Mouse (Mus musculus) left cerebral cortex, adult 11 months (tissue): Measurements from ENCODE around the gene Mcrip1.
"Not testable (repeated sequence)": the region's sequence is repeated elsewhere in the genome, so short reads cannot be mapped to it uniquely, and the experiment has no call there.

Experiments used
- DNase-seq: peaks from one replicate; pipeline ENCODE4 v3.0.0; 2022; ENCODE audit warnings: low spot score

Gene Mcrip1

DNA sequence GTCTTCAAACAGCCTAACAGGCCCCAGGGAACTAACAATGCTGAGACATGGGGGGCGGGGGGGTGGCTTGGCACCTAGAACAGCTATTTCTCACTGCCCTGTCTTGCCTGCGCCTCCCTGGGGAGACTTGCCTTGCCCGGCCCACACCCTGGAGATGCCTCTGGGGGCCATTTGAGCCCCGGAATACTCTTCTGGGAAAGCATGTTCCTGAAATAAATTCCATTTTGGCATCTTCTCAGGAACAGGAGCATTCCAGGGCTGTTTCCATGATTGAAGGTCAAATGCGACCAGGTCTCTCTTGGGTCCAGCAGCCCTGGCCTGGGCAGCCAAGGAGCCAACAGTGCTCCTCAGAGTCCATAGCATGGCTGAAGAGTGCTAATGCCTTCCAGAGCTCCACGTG is 7.2 kb downstream of the Mcrip1 start:
- DNase-seq = no peak

DNA sequence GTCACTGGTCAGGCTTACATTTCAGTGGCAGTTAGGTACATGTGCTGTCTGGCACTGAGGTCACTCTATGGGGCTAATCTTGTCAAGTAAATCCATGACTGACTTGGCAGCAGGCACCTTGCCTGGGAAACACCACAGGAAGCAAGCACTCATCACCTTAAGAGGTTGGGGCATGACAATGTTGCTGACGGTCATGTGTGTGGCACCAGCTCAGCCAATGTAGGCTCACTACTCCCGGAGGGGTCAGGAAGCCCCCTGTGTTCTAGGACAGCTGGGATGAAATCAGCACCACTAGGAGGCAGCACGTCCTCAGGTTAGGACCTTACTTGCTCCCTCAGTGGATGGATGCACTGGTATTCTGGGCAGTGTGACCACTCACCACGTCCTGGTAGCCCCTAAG is 7.6 kb downstream of the Mcrip1 start:
- no peak for DNase-seq

GRCm38 (mm10) chr11:120539285-120540014 is 10.1 kb downstream of the Mcrip1 start:
- no peak for DNase-seq

DNA sequence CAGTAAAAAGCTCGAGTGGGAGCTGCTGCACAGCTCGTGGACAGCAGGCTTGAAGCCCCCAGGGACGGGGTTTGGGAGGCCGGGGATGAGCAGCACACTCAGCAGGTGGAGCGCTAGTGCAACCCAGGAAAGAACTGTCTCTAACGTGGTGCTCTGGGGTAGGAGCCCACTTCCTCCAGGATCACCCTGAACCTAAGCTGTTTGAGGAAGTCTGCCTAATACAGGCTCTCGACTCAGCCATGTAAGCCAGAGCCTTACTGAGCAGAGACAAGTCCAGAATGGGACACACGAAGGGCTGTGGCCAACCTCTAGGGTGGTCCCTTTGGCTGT is 10.6 kb downstream of the Mcrip1 start:
- DNase-seq = no peak

- no peak for DNase-seq
Measured at GRCm38 (mm10) chr11:120538485-120538884, 11.0 kb downstream of the Mcrip1 start.

- no peak for DNase-seq
Measured at GRCm38 (mm10) chr11:120535804-120536203, 13.7 kb downstream of the Mcrip1 start.

GRCm38 (mm10) chr11:120535145-120535544 is 14.4 kb downstream of the Mcrip1 start:
- no peak for DNase-seq

DNA sequence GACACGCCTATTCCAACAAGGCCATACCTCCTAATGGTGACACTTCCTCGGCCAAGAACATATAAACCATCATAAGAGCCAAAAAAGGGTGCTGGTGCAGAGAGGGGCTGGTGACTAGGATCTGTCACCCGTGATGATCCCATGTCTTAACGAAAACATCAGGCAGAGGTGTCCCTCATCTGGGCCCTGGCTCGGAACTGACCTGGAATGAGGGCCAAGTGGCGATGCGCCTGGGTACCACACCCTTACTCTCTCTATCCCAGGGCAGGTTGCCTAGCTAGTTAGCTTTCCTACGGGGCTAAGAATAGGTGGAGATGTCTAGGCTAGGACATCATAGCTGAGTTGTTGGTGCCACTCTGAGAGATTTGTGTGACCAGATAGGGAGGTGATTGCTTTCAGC is 15.4 kb downstream of the Mcrip1 start:
- no peak for DNase-seq

DNA sequence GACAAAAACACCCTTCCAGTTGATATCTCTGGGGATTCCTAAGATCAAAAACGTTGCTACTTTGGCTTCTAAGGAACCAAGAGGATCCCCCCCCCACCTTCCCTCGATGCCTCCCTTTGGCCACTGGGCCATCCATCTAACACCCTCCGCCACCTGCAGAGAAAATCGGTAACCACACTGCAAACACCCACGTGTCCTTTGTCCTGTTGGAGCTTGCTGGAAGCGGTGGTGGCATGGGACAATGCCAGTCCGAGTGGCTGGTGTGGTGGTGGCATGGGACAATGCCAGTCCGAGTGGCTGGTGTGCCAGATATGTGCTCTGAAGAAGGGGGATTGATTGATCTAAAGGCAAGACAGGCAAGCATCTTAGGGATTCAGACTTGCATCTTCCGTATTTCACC is 17.9 kb downstream of the Mcrip1 start:
- no peak for DNase-seq

DNA sequence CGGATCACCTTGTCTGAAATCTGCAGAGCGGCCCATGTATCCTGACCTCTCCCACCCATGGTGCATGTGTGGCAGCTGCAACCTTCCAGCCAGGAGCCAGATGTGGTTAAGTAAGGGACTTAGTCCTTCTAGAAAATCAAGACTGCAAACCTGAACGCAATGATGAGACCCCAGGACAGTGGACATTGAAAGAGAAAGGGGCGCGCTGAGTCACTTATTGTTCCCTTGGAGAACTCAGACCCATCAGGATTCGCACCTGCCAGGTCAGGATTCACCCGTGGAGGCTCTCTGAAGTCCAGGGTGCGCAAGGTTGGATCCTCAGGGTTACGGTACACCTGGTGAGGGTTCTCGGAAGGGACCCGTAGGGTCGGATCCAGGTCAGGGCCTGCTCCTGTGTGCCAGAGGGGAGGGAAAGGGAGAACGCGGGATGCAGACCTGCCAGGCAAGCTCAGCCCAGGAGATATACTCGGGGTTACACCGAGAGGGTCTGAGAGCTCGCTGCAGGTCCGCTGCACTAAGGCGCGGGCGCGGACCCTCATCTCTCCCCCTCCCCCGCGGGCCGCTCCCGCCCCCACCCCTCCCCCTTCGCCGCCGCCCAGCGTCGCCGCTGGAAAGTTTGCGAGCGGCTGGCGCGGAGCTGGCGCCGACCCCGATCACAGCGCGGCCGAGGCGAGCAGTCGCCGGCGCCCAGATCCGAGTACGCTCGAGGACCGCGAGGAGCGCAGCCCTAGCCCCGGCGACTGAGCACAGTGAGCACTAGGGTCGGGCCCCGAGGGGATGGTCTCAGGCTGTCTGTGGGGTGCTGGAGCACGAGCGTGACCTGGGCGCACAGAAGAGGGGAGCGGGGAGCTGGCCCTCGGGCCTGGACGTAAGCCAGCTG is 19.2 kb downstream of the Mcrip1 start, which contains the start of gene Gcgr:
TSS of gene Gcgr (plus strand) at position 615 of the 880 bp plus-strand sequence.
- DNase-seq = no peak

GRCm38 (mm10) chr11:120528903-120529302 is 20.6 kb downstream of the Mcrip1 start:
- no peak for DNase-seq

DNA sequence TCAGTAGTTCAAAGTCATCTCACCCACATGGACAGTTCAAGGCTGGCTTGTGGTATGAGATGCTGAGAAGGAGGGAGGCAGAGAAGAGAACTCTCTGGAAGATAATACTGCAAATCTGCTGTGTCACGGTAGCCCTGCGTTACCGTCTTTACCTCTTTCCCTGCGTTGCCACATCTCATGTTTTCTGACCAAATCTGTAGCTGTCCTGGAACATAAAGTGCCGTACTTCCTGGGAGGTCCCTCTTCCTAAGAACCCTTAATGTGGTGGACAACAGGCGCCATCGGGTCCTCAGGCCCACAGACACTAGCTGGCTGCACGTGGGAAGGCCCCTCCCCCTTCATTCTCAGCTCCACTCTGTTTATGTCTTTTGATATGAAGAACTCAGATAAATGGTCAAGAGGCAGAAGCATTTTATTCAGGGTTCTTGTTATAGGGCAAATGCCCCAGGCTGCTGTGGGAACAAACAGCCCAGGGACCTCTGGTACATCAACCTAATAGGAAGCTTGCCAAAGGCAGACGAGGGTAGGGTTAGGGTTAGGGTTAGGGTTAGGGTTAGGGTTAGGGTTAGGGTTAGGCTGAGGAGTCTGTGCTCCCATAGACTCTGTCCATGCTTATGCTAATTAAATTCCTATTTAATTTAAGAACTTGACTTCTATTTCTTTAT is 21.7 kb downstream of the Mcrip1 start:
- no peak for DNase-seq

- DNase-seq = no peak
Measured at GRCm38 (mm10) chr11:120525959-120526358, 23.6 kb downstream of the Mcrip1 start.

GRCm38 (mm10) chr11:120522581-120522980 is 26.9 kb downstream of the Mcrip1 start:
- no peak for DNase-seq

- no peak for DNase-seq
Measured at GRCm38 (mm10) chr11:120520967-120521540, 28.5 kb downstream of the Mcrip1 start.

GRCm38 (mm10) chr11:120520498-120520897 is 29.0 kb downstream of the Mcrip1 start:
- no peak for DNase-seq

DNA sequence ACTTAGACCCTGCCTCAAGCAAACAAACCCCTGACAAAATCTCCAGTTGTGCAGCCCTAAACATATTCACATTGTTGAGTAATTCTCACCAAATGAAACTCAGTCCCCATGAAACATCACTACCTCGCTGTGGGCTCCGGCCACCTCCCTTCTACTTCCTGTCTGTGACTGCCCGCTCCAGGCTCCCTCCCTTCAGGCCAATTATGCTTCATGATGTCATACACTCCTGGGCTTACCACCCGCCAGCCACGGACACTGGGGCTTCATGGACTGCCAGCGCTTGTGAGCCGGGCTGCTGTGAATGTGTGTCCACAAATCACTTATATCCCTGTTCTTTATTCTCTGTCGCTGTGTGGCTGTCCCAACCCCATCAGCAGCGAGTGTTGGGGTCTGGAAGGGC is 29.8 kb downstream of the Mcrip1 start:
- DNase-seq = no peak

DNA sequence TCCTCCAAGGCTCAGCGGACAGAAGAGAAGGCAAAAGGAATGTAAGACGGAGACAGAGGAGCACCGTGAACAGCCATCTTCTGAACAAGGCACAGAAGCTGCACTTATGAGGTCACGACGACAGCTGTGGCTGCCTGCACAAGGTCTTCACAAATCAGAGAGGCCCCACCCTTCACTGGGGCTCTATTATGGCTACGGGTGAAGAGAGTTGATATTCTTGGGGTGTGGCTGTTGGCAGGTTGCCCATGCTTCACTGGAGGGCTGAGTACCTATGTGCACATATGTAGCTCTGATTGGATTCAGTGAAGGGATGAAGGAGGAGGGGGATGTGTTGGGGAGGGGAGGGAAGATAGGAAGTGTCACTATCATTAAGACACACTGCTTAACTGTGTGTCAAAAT is 31.0 kb downstream of the Mcrip1 start:
- no peak for DNase-seq

DNA sequence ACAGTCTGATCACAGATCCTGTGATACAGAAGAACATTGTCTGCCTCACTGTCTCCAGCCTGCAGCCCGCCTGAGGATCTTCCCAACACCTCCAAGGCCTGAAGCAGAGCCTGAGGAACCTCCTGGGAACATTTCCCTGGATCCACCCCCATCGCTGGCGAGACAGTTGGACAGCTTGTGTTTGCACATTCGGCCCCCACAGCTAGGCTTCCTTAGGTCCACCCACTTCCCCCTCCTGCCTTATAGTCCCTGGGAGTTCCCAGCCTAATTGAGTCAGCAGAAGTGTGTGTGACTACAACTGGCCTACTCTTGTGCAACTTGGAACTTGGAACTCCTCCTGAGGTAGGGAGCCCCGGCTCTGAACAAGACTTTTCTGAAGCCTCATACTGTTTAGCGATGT is 31.5 kb downstream of the Mcrip1 start:
- DNase-seq = peak; percentile 63

- DNase-seq = no peak
Measured at GRCm38 (mm10) chr11:120517147-120517546, 32.4 kb downstream of the Mcrip1 start.

DNA sequence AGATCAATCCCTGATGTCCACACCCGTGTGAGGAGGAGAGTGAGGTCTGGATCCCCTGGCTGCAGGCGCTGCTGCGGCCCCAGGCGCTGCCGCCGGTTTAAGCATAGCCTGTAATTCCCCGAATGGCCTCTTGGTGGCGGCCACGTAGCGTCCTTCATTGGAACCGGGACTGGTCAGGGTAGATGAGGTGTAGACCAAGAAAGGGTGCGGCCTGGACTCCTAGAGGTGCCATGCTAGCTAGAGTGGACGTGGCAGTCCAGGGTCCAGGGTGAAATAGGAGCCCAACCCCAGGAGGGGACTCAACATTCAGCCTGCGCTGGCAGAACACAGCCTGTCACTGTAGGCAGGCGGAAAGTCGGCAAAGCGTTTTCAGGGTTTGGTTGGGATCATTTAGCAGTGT is 33.9 kb downstream of the Mcrip1 start:
- DNase-seq = peak; percentile 42

DNA sequence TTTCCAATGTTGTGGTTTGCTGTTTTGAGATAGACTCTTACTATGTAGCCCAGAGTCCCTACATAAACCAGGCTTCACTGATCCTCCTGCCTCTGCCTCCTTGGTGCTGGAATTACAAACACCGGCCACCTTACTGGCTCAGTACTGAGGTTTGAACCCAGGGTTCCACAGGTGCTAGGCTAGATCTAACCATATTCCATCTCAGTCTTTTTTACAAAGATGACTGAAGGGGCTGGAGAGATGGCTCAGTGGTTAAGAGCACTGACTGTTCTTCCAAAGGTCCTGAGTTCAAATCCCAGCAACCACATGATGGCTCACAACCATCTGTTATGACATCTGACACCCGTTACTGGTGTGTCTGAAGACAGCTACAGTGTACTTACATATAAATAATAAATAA is 35.3 kb downstream of the Mcrip1 start:
- DNase-seq = not testable (repeated sequence)
